Mouse (Mus musculus): ENCODE results near the gene Ube2n. TPM values are rescaled to one million over a fixed set of nuclear protein-coding genes. Genes with fewer than 3 reads are reported as not detected.
"Not testable (repeated sequence)": the region's sequence is repeated elsewhere in the genome, so short reads cannot be mapped to it uniquely, and the experiment has no call there.

Ube2n gene
- polyA plus RNA-seq, 1 experiment from 2014 or later: 482 TPM

DNA sequence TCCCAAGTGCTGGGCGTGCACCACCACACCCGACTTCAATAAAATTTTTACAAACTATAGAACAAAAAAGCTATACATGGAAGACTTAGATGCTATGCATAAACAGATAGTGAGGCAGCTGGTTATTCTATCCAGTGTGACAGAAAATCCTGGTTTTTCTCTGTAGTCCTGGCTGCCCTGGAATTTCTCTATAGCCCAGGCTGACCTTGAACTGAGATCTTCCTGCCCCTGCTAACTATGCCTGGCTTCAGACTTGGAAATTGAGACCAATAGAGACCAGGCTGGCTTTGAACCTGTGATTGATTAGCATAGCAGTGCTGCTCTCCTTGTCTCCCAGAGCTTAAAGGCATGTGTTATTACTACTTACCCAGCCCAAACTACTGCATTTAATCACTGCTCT is 31.2 kb downstream of the Ube2n start:
- Histone ChIP-seq H3K4me2 (no peak overlapping the region), H3K36me3 (ENCODE audit: poor library complexity, severe bottlenecking) (peaks cover 67% of the 10 kb centered on the region), H3K9me3 (replicated peaks) (no peaks in the 10 kb centered on the region), H3K27ac (no peak overlapping the region), H3K4me3 (no peak overlapping the region), H3K9ac (no peak overlapping the region), H3K4me1 (0 out of 2 replicates have a peak, but pooled peaks cover 5% of the 10 kb centered on the region), H3K27me3 (no peaks in the 10 kb centered on the region)
- no peak for ATAC-seq
- WGBS: 95% methylated on average over 2 of the region's 2 CpGs

DNA sequence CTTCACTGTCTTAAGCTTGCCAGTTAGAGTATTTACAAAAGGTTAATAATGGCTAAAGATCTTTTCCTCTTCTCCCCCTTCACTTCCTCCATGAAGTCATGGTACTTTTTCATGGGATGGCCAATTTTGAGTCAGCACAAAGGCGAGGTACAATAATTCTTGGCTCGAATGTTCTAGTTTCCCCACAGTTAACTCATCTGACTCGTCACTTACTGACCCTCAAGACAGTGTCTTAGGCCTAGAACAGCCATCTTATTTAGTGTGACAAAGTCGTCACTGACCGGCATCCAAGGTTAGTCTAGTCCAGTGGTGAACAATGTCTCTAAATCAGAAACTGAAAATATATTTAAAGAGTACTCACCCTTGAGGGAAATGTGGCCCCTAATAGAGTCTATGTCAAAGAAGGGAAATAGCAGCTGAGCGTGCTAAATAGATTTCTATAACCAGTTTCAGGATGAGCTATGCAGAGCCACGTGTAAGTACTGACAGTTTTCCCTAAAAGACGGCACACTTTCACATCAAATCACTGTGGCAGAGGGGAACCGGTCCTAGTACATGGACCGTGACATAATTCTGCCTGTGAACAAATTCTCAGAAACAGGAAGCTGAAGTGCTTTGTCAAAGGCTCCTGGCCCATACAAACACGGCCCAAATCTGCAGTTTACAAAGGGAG is 33.3 kb downstream of the Ube2n start:
- H3K4me1 ChIP-seq: peaks cover 9% of the 10 kb centered on the region; the same call in 1 of the 2 replicates
- no peak overlapping the region for H3K27ac ChIP-seq
- H3K4me3 ChIP-seq: no peak overlapping the region
- no peak for ATAC-seq
- H3K4me2 ChIP-seq: no peak overlapping the region
- WGBS: 87% methylated on average over 11 of the region's 11 CpGs
- H3K9me3 ChIP-seq (replicated peaks): no peaks in the 10 kb centered on the region
- no peak overlapping the region for H3K9ac ChIP-seq
- H3K27me3 ChIP-seq: no peaks in the 10 kb centered on the region
- H3K36me3 ChIP-seq (ENCODE audit: poor library complexity, severe bottlenecking): peaks cover 63% of the 10 kb centered on the region

DNA sequence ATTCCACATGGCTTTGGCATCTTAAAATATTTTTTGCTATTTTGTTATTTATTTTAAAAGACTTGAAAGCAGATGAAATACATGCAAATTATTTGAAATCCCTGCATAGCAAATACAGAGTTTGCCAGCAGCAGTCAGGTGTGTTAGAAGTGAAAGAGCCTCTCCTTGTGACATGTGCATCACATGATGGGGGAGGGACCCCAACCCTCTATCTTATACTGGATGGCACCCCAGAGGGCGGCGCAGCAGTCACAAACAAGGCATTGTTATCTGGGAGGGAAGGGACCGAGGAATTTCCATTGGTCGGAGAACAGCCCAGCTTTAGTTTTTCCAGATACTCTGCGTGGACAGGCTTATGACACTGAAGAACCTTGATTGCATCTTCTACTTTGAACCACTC is 34.1 kb downstream of the Ube2n start:
- not testable (repeated sequence) for ATAC-seq
- WGBS: 69% methylated on average over 5 of the region's 5 CpGs
- peaks cover 59% of the 10 kb centered on the region for H3K36me3 ChIP-seq (ENCODE audit: poor library complexity, severe bottlenecking)

DNA sequence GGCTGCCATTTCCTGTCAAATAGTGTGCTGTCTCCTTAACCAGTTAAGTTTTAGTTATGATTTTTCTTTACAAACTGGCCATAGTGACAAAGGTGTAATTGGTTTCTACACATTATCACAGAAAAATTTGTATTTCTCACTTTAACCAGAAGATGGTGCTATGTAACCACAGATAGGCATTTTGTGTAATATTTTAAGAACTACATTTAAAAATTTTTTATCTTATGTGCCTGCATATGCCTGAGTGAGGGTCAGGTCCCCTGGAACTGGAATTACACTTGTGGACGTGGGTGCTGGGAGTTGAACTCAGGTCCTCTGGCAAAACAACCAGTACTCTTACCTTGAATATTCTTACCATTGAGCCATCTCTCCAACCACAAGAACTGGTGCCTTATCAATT is 35.6 kb downstream of the Ube2n start:
- no peak overlapping the region for H3K9ac ChIP-seq
- H3K4me3 ChIP-seq: no peak overlapping the region
- ATAC-seq: no peak; the same call in 1 of the 2 replicates
- no peaks in the 10 kb centered on the region for H3K9me3 ChIP-seq (replicated peaks)
- H3K27me3 ChIP-seq: no peaks in the 10 kb centered on the region
- peaks cover 47% of the 10 kb centered on the region for H3K36me3 ChIP-seq (ENCODE audit: poor library complexity, severe bottlenecking)
- H3K4me2 ChIP-seq: no peak overlapping the region
- H3K27ac ChIP-seq: no peak overlapping the region
- H3K4me1 ChIP-seq: peaks cover 4% of the 10 kb centered on the region; the same call in 1 of the 2 replicates
- WGBS: 65% methylated on average over 1 of the region's 1 CpGs

More for the DNA sequence above, 34.1 kb downstream of the Ube2n start:
- H3K27me3 ChIP-seq; H3K9me3 ChIP-seq (replicated peaks); H3K27ac ChIP-seq; H3K4me3 ChIP-seq; H3K9ac ChIP-seq; H3K4me2 ChIP-seq; H3K4me1 ChIP-seq: not testable (repeated sequence)

DNA sequence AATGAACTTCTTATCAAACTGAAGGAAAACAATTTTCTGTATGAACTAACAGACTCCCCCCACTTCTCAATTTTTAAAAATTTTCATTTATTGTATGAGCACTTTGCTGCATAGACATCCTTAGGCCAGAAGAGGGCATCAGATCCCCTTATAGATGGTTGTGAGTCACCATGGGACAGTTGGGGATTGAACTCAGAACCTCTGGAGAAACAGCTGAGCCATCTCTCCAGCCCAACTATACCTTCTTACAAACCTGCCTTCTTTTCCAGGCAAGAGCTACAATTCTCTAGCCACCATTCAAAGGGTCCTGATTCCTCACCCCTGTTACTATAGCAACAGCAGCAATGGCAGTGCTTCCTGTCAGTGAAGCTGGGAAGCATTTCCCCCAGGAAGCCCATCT is 36.8 kb downstream of the Ube2n start:
- peak; percentile 17; the same call in 1 of the 2 replicates for ATAC-seq
- Histone ChIP-seq H3K9me3 (replicated peaks) (no peaks in the 10 kb centered on the region), H3K4me1 (peaks cover 8% of the 10 kb centered on the region; the same call in 1 of the 2 replicates), H3K4me2 (no peak overlapping the region), H3K36me3 (ENCODE audit: poor library complexity, severe bottlenecking) (peaks cover 34% of the 10 kb centered on the region), H3K4me3 (no peak overlapping the region), H3K27me3 (no peaks in the 10 kb centered on the region), H3K27ac (no peak overlapping the region), H3K9ac (no peak overlapping the region)

DNA sequence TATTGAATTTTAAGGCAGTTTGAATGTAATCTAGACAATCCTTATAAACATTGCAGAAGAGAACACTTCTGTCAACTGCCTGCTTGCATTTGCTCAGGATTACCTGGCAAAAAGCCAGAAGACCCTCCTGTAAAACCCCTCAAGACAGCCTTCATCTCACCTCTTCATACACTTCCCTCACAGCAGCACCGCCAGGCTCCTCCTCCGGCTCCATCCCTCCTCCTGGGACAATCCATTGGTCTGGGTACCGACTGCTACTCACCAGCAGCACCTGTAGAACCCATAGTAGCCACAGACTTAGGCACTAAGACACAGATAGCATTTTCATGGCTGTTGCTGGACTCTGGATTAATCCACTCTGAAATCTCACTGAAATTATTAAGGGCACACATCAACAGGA is 37.4 kb downstream of the Ube2n start:
- 62% methylated on average over 3 of the region's 3 CpGs for WGBS
- H3K27ac ChIP-seq: no peak overlapping the region
- peak; percentile 38 for ATAC-seq

DNA sequence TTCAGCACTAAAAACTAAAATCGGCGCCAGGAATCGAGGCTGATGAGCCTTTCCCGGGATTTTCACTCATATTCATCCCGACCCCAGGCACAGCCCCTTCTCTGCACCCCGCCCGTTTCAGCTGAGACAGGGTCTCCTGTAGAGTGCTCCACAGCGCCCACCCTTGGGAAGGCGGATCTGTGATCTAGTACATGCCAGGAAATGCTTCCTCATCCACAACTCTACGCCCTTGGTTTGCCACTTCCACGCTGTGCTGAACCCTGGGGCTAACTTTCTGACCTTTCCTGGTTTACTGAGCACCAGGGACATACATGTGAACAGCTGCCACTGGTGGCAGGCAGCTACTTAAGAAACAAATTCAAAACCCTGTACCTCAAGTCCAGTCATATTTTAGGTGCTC is 40.9 kb downstream of the Ube2n start:
- WGBS: 87% methylated on average over 11 of the region's 11 CpGs
- H3K36me3 ChIP-seq (ENCODE audit: poor library complexity, severe bottlenecking): peaks cover 9% of the 10 kb centered on the region; the same call in 1 of the 2 replicates
- no peak for ATAC-seq

More for the DNA sequence above, 37.4 kb downstream of the Ube2n start:
- H3K9me3 ChIP-seq (replicated peaks): no peaks in the 10 kb centered on the region
- H3K36me3 ChIP-seq (ENCODE audit: poor library complexity, severe bottlenecking): peaks cover 32% of the 10 kb centered on the region
- H3K27me3 ChIP-seq: no peaks in the 10 kb centered on the region
- H3K4me1 ChIP-seq: peaks cover 8% of the 10 kb centered on the region; the same call in 1 of the 2 replicates
- H3K9ac ChIP-seq: no peak overlapping the region
- H3K4me2 ChIP-seq: no peak overlapping the region
- H3K4me3 ChIP-seq: no peak overlapping the region

DNA sequence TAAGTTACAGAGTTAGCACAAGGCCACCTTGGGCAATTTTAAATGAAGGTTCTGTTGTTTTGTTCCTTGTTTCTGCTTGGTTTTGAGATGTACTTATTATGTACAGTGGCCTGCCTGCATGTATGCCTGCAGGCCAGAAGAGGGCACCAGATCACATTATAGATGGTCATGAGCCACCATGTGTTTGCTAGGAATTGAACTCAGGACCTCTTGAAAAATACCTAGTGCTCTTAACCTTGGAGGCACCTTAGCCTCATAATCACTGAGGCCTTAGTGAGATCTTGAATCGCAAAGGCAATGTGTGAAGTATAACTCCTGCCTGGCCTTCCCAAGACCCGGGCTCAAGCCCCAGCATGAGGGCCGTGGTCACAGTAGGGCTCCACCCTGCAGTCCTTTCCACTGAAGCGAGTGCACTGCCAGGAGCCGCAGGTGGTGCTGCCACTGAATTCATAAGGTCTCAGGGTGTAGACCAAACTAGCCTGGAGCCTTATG is 42.4 kb downstream of the Ube2n start:
- Histone ChIP-seq H3K36me3 (ENCODE audit: poor library complexity, severe bottlenecking) (peaks cover 5% of the 10 kb centered on the region; the same call in 1 of the 2 replicates), H3K9ac (no peak overlapping the region), H3K4me3 (no peak overlapping the region), H3K9me3 (replicated peaks) (no peaks in the 10 kb centered on the region), H3K4me2 (no peak overlapping the region), H3K27me3 (no peaks in the 10 kb centered on the region), H3K4me1 (peaks cover 30% of the 10 kb centered on the region), H3K27ac (no peak overlapping the region)
- 86% methylated on average over 5 of the region's 5 CpGs for WGBS
- peak; percentile 55 for ATAC-seq

More for the DNA sequence above, 40.9 kb downstream of the Ube2n start:
- no peak overlapping the region for H3K9ac ChIP-seq
- no peaks in the 10 kb centered on the region for H3K9me3 ChIP-seq (replicated peaks)
- no peak overlapping the region for H3K4me2 ChIP-seq
- no peaks in the 10 kb centered on the region for H3K27me3 ChIP-seq
- H3K27ac ChIP-seq: no peak overlapping the region
- peaks cover 22% of the 10 kb centered on the region for H3K4me1 ChIP-seq
- no peak overlapping the region for H3K4me3 ChIP-seq

DNA sequence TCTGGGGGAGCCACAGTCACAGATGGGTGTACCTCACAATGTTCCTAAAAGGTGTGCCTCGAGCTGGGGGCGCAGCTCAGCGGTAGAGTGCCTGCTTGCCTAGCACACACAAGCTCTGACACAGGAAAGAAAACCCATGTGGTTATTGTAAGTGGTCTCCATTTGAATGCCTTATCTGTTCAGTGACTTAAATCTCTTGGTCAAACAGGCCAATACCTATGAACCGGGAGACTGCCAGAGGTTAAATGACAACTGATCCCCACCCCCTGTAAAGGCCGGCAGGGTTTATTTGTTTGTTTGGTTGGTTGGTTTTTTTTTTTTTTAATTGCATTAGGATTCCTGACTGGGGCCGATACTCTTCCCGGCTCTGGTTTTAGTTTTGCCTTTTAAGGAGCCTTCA is 44.5 kb downstream of the Ube2n start:
- no peak for ATAC-seq
- H3K9ac ChIP-seq: no peak overlapping the region
- 83% methylated on average over 7 of the region's 7 CpGs for WGBS

DNA sequence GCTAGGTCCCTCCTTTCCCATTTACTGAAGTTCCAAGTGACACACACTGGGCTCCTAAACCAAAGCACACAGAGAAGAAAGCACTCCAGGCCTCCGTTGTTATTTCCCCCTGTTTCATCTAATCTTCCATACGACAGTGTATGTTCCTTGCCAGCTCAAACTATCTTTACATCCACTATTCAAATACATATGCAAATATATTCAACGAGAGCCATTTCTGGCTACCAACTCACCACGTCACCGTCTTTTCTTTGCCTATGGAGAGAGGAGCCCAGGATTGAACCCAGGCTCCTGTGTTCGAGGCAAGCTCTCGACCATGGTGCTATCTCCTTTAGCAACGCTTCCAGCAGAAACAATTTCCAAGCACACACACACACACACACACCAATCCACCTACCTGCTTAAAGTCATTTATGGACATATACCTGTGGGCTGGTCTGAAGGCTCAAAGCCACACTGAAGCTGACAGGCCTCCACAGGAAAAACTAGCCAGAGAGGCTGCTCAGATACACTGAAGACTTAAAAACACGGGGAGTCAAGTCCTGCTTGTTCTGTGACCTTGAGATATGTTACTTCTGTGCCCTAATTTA is 45.5 kb downstream of the Ube2n start:
- Histone ChIP-seq H3K27me3 (no peaks in the 10 kb centered on the region), H3K9ac (no peak overlapping the region), H3K4me3 (peak overlapping the region; percentile 10; the same call in 1 of the 2 replicates), H3K36me3 (ENCODE audit: poor library complexity, severe bottlenecking) (peaks cover 5% of the 10 kb centered on the region; the same call in 1 of the 2 replicates), H3K4me1 (peaks cover 39% of the 10 kb centered on the region), H3K9me3 (replicated peaks) (no peaks in the 10 kb centered on the region), H3K27ac (no peak overlapping the region), H3K4me2 (peak overlapping the region; percentile 39)
- no peak for ATAC-seq
- 81% methylated on average over 9 of the region's 9 CpGs for WGBS

More for the DNA sequence above, 44.5 kb downstream of the Ube2n start:
- no peaks in the 10 kb centered on the region for H3K9me3 ChIP-seq (replicated peaks)
- H3K27ac ChIP-seq: no peak overlapping the region
- peaks cover 36% of the 10 kb centered on the region for H3K4me1 ChIP-seq
- H3K36me3 ChIP-seq (ENCODE audit: poor library complexity, severe bottlenecking): peaks cover 5% of the 10 kb centered on the region; the same call in 1 of the 2 replicates
- no peak overlapping the region; the same call in 1 of the 2 replicates for H3K4me2 ChIP-seq
- no peak overlapping the region for H3K4me3 ChIP-seq
- no peaks in the 10 kb centered on the region for H3K27me3 ChIP-seq

DNA sequence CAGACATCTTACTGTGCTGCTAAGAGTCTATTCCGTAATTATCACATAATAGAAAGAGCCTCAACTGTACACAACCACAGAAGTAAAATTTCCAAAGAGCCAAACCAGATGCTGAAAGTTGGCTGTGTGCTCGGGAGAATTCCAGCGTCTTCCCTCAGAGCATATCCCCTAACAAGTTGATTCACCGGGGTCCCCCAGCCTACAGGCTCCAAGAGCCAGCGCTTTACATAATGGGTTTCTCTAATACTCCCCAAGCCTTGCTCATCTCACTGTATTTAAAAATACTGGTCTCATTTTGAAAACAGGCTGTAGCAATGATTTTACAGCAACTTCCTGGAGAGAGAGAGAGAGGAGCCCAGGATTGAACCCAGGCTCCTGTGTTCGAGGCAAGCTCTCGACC is 46.7 kb downstream of the Ube2n start:
- ATAC-seq: no peak
- Histone ChIP-seq H3K4me2 (peak overlapping the region; percentile 88), H3K9ac (peak overlapping the region; percentile 96), H3K27me3 (no peaks in the 10 kb centered on the region), H3K36me3 (ENCODE audit: poor library complexity, severe bottlenecking) (peaks cover 5% of the 10 kb centered on the region; the same call in 1 of the 2 replicates), H3K4me3 (peak overlapping the region; percentile 93), H3K4me1 (peaks cover 36% of the 10 kb centered on the region), H3K27ac (no peak overlapping the region), H3K9me3 (replicated peaks) (no peaks in the 10 kb centered on the region)
- 53% methylated on average over 7 of the region's 7 CpGs for WGBS

DNA sequence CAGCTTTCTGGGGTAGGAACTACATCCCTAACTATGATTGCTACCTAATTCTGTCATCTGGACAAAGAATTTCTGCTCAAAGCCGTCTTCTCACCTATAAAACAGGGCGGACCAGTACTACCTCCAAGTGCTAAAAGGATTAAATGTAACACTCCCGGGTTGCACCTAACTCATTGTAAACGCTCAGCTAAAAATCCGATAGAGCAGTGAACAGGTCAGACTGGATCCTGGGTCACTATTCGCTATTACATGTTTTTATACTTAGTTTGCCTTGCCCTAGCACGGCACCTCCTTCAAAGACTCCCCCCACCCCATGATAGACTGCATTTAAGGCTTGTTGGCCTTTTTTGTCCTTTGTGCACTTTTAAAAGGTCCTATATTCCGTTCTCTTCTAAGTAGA is 47.5 kb downstream of the Ube2n start:
- Histone ChIP-seq H3K27ac (no peak overlapping the region), H3K9ac (peak overlapping the region; percentile 96), H3K4me2 (peak overlapping the region; percentile 88), H3K4me1 (peaks cover 36% of the 10 kb centered on the region), H3K27me3 (no peaks in the 10 kb centered on the region), H3K36me3 (ENCODE audit: poor library complexity, severe bottlenecking) (peaks cover 4% of the 10 kb centered on the region; the same call in 1 of the 2 replicates), H3K9me3 (replicated peaks) (no peaks in the 10 kb centered on the region), H3K4me3 (peak overlapping the region; percentile 93)
- 8% methylated on average over 8 of the region's 8 CpGs for WGBS
- no peak for ATAC-seq

Data from forebrain, embryonic 13.5 days (tissue).